Mouse (Mus musculus): Measurements from ENCODE around the gene Thap3. TPM values are rescaled to one million over a fixed set of nuclear protein-coding genes. Genes with fewer than 3 reads are reported as not detected.

The Thap3 gene
- polyA plus RNA-seq, 1 experiment from 2014 or later: 17.4 TPM

DNA sequence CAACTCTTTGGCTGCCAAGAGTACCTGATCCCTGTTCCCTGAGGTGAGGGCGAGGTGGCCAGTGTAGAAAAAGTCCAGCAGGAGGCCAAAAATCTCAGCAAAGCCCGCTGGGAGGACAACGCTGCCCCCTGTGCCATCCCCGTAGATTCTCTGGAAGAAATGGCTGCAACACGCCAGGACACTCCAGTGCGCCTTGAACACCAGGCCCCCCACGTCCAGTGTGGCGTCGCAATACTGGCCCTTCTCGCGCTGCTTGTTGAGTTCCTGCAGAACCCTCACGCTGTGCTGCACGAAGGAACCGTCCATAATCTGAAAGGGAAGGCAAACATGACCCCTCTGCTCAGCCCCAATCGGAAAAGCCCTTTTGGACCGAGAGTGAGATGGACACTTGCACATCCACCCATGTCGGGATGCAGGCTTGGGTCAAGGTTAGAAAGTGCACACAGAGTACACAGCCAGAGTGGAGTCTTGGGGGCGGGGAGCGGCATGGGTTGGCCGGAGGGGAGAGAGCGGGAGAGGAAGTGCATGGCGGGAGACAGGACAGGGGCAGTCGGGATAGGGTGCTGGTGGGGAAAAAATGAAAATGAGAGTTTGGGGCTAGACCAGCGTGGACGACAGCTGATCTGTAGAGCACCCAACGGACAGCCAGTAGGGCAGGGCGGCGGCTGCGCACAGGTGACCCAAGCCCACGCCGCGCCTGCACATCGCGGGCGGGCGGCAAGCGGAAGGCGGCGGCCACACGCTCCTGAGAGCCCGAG is 38.1 kb upstream of the Thap3 start:
- DNase-seq (ENCODE audit: low spot score) (no peak), ATAC-seq (ENCODE audit: insufficient read depth, low FRiP score, low TSS enrichment) (peak; percentile 59)
- 3% methylated on average over 31 of the region's 41 CpGs for WGBS
- no peaks in the 10 kb centered on the region; the same call in none of the 2 replicates for H3K36me3 ChIP-seq (ENCODE audit: control insufficient read depth, insufficient read depth, low read length)
- peak overlapping the region; percentile 52 for H3K9ac ChIP-seq (ENCODE audit: low read length)
- H3K9me3 ChIP-seq (ENCODE audit: control insufficient read depth, low read length): no peaks in the 10 kb centered on the region
- peak overlapping the region; percentile 62 for H3K4me3 ChIP-seq (ENCODE audit: low read depth, low read length)
- H3K4me1 ChIP-seq (ENCODE audit: control insufficient read depth, insufficient read depth, low read length): peaks cover 26% of the 10 kb centered on the region
- H3K4me2 ChIP-seq (ENCODE audit: low read depth): peak overlapping the region; percentile 94
- H3K27me3 ChIP-seq (ENCODE audit: control insufficient read depth, insufficient read depth, low read length): no peaks in the 10 kb centered on the region
- no peak overlapping the region for H3K27ac ChIP-seq (ENCODE audit: low read depth, low read length)

DNA sequence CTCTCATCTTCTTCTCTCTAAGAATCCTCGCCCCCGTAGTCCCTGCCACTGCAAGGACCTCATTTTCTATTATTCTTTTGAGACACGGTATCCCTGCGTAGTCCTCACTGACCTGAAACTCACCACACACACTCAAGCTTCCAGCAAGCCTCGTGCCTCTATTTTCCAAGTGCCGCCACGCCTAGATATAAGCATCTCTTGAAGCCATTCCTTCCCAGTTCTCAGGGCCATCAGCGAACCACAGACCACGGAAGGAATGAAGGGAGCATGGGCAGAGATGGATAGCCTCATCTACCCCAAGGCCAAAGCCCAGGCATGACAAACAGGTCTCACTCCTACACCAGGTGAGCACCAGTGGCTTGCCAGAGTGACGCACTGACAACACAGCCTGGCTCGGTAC is 35.7 kb upstream of the Thap3 start:
- Histone ChIP-seq H3K4me3 (ENCODE audit: low read depth, low read length) (no peak overlapping the region), H3K36me3 (ENCODE audit: control insufficient read depth, insufficient read depth, low read length) (peaks cover 15% of the 10 kb centered on the region), H3K4me2 (ENCODE audit: low read depth) (no peak overlapping the region), H3K27me3 (ENCODE audit: control insufficient read depth, insufficient read depth, low read length) (no peaks in the 10 kb centered on the region), H3K4me1 (ENCODE audit: control insufficient read depth, insufficient read depth, low read length) (peaks cover 26% of the 10 kb centered on the region), H3K9ac (ENCODE audit: low read length) (no peak overlapping the region), H3K9me3 (ENCODE audit: control insufficient read depth, low read length) (no peaks in the 10 kb centered on the region; the same call in 1 of the 2 replicates), H3K27ac (ENCODE audit: low read depth, low read length) (no peak overlapping the region)
- no peak for DNase-seq (ENCODE audit: low spot score)
- ATAC-seq (ENCODE audit: insufficient read depth, low FRiP score, low TSS enrichment): no peak
- 92% methylated on average over 11 of the region's 11 CpGs for WGBS

- DNase-seq (ENCODE audit: low spot score) (no peak), ATAC-seq (ENCODE audit: insufficient read depth, low FRiP score, low TSS enrichment) (no peak)
- no peaks in the 10 kb centered on the region for H3K27me3 ChIP-seq (ENCODE audit: control insufficient read depth, insufficient read depth, low read length)
- H3K9me3 ChIP-seq (ENCODE audit: control insufficient read depth, low read length): no peaks in the 10 kb centered on the region; the same call in 1 of the 2 replicates
- no peak overlapping the region for H3K27ac ChIP-seq (ENCODE audit: low read depth, low read length)
- peaks cover 17% of the 10 kb centered on the region for H3K4me1 ChIP-seq (ENCODE audit: control insufficient read depth, insufficient read depth, low read length)
- H3K4me2 ChIP-seq (ENCODE audit: low read depth): no peak overlapping the region
- WGBS: 90% methylated on average over 8 of the region's 8 CpGs
- peaks cover 17% of the 10 kb centered on the region for H3K36me3 ChIP-seq (ENCODE audit: control insufficient read depth, insufficient read depth, low read length)
- H3K9ac ChIP-seq (ENCODE audit: low read length): no peak overlapping the region
- no peak overlapping the region for H3K4me3 ChIP-seq (ENCODE audit: low read depth, low read length)
These were observed 33.7 kb upstream of the Thap3 start for GRCm38 (mm10) chr4:152022506-152022905.

DNA sequence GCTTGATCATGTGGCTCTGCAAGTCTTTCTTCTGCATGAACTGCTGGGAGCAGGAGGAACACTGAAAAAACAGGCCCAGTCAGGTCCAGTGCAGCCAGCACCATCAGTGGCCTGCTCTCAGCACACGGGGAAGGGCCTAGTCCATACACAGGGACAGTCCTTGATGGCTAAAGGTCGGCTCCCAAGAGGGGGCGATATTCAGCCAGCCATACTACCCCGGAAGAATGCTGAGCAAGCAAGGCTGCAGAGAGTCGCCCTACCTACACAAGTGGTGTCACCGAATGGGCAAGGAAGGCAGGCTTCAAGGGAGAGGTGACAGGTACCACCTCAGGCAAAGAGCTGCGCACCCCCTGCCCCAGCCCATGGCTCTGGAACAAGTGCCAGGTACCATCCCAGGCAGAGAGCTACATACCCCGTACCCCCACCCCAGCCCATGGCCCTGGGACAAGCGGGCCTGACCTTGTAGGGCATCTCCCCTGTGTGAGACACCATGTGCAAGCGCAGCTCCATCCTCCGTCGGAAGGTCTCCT is 32.8 kb upstream of the Thap3 start:
- Histone ChIP-seq H3K4me2 (ENCODE audit: low read depth) (no peak overlapping the region), H3K27me3 (ENCODE audit: control insufficient read depth, insufficient read depth, low read length) (no peaks in the 10 kb centered on the region), H3K9me3 (ENCODE audit: control insufficient read depth, low read length) (no peaks in the 10 kb centered on the region; the same call in 1 of the 2 replicates), H3K36me3 (ENCODE audit: control insufficient read depth, insufficient read depth, low read length) (peaks cover 17% of the 10 kb centered on the region), H3K27ac (ENCODE audit: low read depth, low read length) (no peak overlapping the region), H3K9ac (ENCODE audit: low read length) (no peak overlapping the region), H3K4me3 (ENCODE audit: low read depth, low read length) (no peak overlapping the region), H3K4me1 (ENCODE audit: control insufficient read depth, insufficient read depth, low read length) (peaks cover 13% of the 10 kb centered on the region)
- no peak for DNase-seq (ENCODE audit: low spot score)
- 76% methylated on average over 12 of the region's 12 CpGs for whole genome bisulfite sequencing
- no peak for ATAC-seq (ENCODE audit: insufficient read depth, low FRiP score, low TSS enrichment)

DNA sequence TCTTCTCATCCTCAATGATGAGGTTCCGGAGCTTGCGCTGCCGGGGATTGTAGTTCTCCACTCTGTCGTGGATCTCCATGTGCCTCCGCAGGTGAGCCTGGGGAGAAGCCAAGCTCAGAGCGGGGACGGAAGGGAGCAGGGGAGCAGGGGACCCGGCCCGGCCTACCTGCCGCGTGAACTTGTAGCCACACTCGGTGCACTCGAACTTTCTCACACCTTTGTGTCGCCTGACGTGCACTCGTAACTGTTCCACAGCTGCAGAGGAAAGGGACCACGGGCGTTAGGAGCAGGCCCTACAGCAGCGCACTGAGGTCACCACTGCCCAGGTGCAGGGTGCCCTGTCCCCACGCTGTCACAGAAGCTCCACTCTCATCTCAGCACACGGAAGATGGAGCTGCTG is 31.2 kb upstream of the Thap3 start:
- DNase-seq (ENCODE audit: low spot score) (no peak), ATAC-seq (ENCODE audit: insufficient read depth, low FRiP score, low TSS enrichment) (no peak)
- H3K27me3 ChIP-seq (ENCODE audit: control insufficient read depth, insufficient read depth, low read length): no peaks in the 10 kb centered on the region
- H3K4me2 ChIP-seq (ENCODE audit: low read depth): no peak overlapping the region
- no peak overlapping the region for H3K27ac ChIP-seq (ENCODE audit: low read depth, low read length)
- H3K9ac ChIP-seq (ENCODE audit: low read length): no peak overlapping the region
- no peak overlapping the region for H3K4me3 ChIP-seq (ENCODE audit: low read depth, low read length)
- no peaks in the 10 kb centered on the region; the same call in 1 of the 2 replicates for H3K9me3 ChIP-seq (ENCODE audit: control insufficient read depth, low read length)
- no peaks in the 10 kb centered on the region for H3K4me1 ChIP-seq (ENCODE audit: control insufficient read depth, insufficient read depth, low read length)
- 92% methylated on average over 21 of the region's 21 CpGs for WGBS
- peaks cover 19% of the 10 kb centered on the region for H3K36me3 ChIP-seq (ENCODE audit: control insufficient read depth, insufficient read depth, low read length)

- Histone ChIP-seq H3K27ac (ENCODE audit: low read depth, low read length) (no peak overlapping the region), H3K36me3 (ENCODE audit: control insufficient read depth, insufficient read depth, low read length) (peaks cover 22% of the 10 kb centered on the region), H3K27me3 (ENCODE audit: control insufficient read depth, insufficient read depth, low read length) (no peaks in the 10 kb centered on the region), H3K9ac (ENCODE audit: low read length) (no peak overlapping the region), H3K9me3 (ENCODE audit: control insufficient read depth, low read length) (no peaks in the 10 kb centered on the region; the same call in 1 of the 2 replicates), H3K4me2 (ENCODE audit: low read depth) (no peak overlapping the region), H3K4me1 (ENCODE audit: control insufficient read depth, insufficient read depth, low read length) (no peaks in the 10 kb centered on the region), H3K4me3 (ENCODE audit: low read depth, low read length) (no peak overlapping the region)
- DNase-seq (ENCODE audit: low spot score) (no peak), ATAC-seq (ENCODE audit: insufficient read depth, low FRiP score, low TSS enrichment) (no peak)
- WGBS: 92% methylated on average over 6 of the region's 6 CpGs
These were observed 30.3 kb upstream of the Thap3 start for GRCm38 (mm10) chr4:152019073-152019472.

GRCm38 (mm10) chr4:152013036-152013813 is 24.4 kb upstream of the Thap3 start:
- Histone ChIP-seq H3K4me3 (ENCODE audit: low read depth, low read length) (no peak overlapping the region), H3K4me2 (ENCODE audit: low read depth) (no peak overlapping the region), H3K4me1 (ENCODE audit: control insufficient read depth, insufficient read depth, low read length) (peaks cover 17% of the 10 kb centered on the region), H3K27ac (ENCODE audit: low read depth, low read length) (no peak overlapping the region), H3K9me3 (ENCODE audit: control insufficient read depth, low read length) (no peaks in the 10 kb centered on the region), H3K27me3 (ENCODE audit: control insufficient read depth, insufficient read depth, low read length) (0 out of 2 replicates have a peak, but pooled peaks cover 8% of the 10 kb centered on the region), H3K9ac (ENCODE audit: low read length) (no peak overlapping the region), H3K36me3 (ENCODE audit: control insufficient read depth, insufficient read depth, low read length) (peaks cover 6% of the 10 kb centered on the region)
- DNase-seq (ENCODE audit: low spot score) (no peak), ATAC-seq (ENCODE audit: insufficient read depth, low FRiP score, low TSS enrichment) (no peak)
- 83% methylated on average over 12 of the region's 12 CpGs for WGBS

- Histone ChIP-seq H3K4me3 (ENCODE audit: low read depth, low read length) (no peak overlapping the region), H3K36me3 (ENCODE audit: control insufficient read depth, insufficient read depth, low read length) (peaks cover 6% of the 10 kb centered on the region), H3K9me3 (ENCODE audit: control insufficient read depth, low read length) (no peaks in the 10 kb centered on the region), H3K4me2 (ENCODE audit: low read depth) (no peak overlapping the region), H3K9ac (ENCODE audit: low read length) (no peak overlapping the region), H3K27me3 (ENCODE audit: control insufficient read depth, insufficient read depth, low read length) (peaks cover 16% of the 10 kb centered on the region), H3K27ac (ENCODE audit: low read depth, low read length) (no peak overlapping the region), H3K4me1 (ENCODE audit: control insufficient read depth, insufficient read depth, low read length) (peaks cover 22% of the 10 kb centered on the region)
- ATAC-seq (ENCODE audit: insufficient read depth, low FRiP score, low TSS enrichment) (no peak), DNase-seq (ENCODE audit: low spot score) (no peak)
- 91% methylated on average over 16 of the region's 16 CpGs for WGBS
These were observed 23.3 kb upstream of the Thap3 start for GRCm38 (mm10) chr4:152012109-152012508.

Measured in neural tube, embryonic 11.5 days (tissue).